Comparison of ENCODE assay signal across 8 mouse cellular contexts in genomic region chr2:155356971-155357591, GRCm38 (mm10). TPM values are rescaled to one million over a fixed set of nuclear protein-coding genes. Genes with fewer than 3 reads are reported as not detected.
A peak's percentile ranks its signal among the peaks of the same experiment; 100 is the strongest.
DNase-seq lines count a peak whose midpoint lies in the region; ATAC-seq and TF ChIP-seq lines count a peak whose summit lies in the region.

Gene Pigu (minus strand): TSS chr2:155357430.

- in situ Hi-C loops in ES-E14 (cut with MboI; ENCODE audit: low sequenced_read_pairs in 2 of 2, unreplicated experiment in 2 of 2): no loop called here

- H3K4me1 ChIP-seq in ES-E14 (ENCODE audit: control insufficient read depth in 2 of 2, insufficient read depth in 2 of 2, low read length in 2 of 2, poor library complexity in 1 of 2): no peaks in the 10 kb centered on the region
- H3K4me1 ChIP-seq in forebrain, embryonic 15.5 days: peaks cover 18% of the 10 kb centered on the region
- H3K4me1 ChIP-seq in lung, adult 2 months (ENCODE audit: control insufficient read depth, insufficient read depth, low read length): peaks cover 4% of the 10 kb centered on the region

- H3K27ac ChIP-seq in ES-E14 (ENCODE audit: insufficient read depth, low read depth, low read length, poor library complexity, severe bottlenecking): no peak within 1 kb of the TSS
- H3K27ac ChIP-seq in forebrain, embryonic 15.5 days (replicated peaks): peak within 1 kb of the TSS; percentile 79

- H3K9ac ChIP-seq in ES-E14 (ENCODE audit: insufficient read depth, low read depth, low read length, poor library complexity, severe bottlenecking): peak within 1 kb of the TSS; percentile 85
- peak within 1 kb of the TSS; percentile 78 for H3K9ac ChIP-seq in forebrain, embryonic 15.5 days (replicated peaks)

- H3K27me3 ChIP-seq in forebrain, embryonic 15.5 days: no peaks in the 10 kb centered on the region

- H3K9me3 ChIP-seq in ES-E14 (ENCODE audit: control insufficient read depth, insufficient read depth, low read depth, low read length): no peaks in the 10 kb centered on the region
- no peaks in the 10 kb centered on the region for H3K9me3 ChIP-seq in forebrain, embryonic 15.5 days

- H3K36me3 ChIP-seq in ES-E14 (ENCODE audit: control insufficient read depth, insufficient read depth, low read length, poor library complexity, severe bottlenecking): no peaks in the 10 kb centered on the region
- H3K36me3 ChIP-seq in forebrain, embryonic 15.5 days: no peaks in the 10 kb centered on the region

- TF ChIP-seq CTCF in lung, adult 2 months (IDR thresholded peaks at IDR 0.05; ENCODE audit: insufficient read depth, low read length): no peak

- under 1% methylated on average over 38 of the region's 38 CpGs for whole genome bisulfite sequencing in forebrain, embryonic 15.5 days
- under 1% methylated on average over 38 of the region's 38 CpGs for WGBS in lung, adult 2 months

- TF ChIP-seq POLR2A in lung, adult 2 months (IDR thresholded peaks at IDR 0.05; ENCODE audit: borderline replicate concordance, extremely low read depth, low read depth, low read length): peak; percentile 63; the same call in 1 of the 2 replicates

- DNase-seq in ES-E14 (ENCODE audit: low read depth, low spot score): peak; percentile 96
- DNase-seq in cerebellum, adult 11-12 months: peak; percentile 93
- DNase-seq in heart, postnatal 25 days (ENCODE audit: low spot score): peak; percentile 84
- DNase-seq in layer of hippocampus, adult 18-20 months (ENCODE audit: low spot score in 2 of 2): peak; percentile 95 to 98
- peak; percentile 91 for DNase-seq in lung, adult 2 months
- peak; percentile 87 to 91 for DNase-seq in thymus, adult 18-20 months

- H3K4me3 ChIP-seq in ES-E14 (ENCODE audit: insufficient read depth in 1 of 2, low read depth in 1 of 2, low read length in 2 of 2, poor library complexity in 1 of 2, severe bottlenecking in 1 of 2): peak within 1 kb of the TSS; percentile 80 to 97
- peak within 1 kb of the TSS; percentile 86 for H3K4me3 ChIP-seq in forebrain, embryonic 15.5 days
- H3K4me3 ChIP-seq in lung, adult 2 months (replicated peaks; ENCODE audit: extremely low read depth, low read depth, low read length): peak within 1 kb of the TSS; percentile 98

- ATAC-seq in forebrain, embryonic 15.5 days (replicated peaks): peak; percentile 99
- ATAC-seq in neutrophil, adult 5-6 weeks (ENCODE audit: extremely low read depth, insufficient number of reproducible peaks, low FRiP score, poor library complexity, severe bottlenecking): peak; percentile 100

- peak within 1 kb of the TSS; percentile 73 for H3K4me2 ChIP-seq in forebrain, embryonic 15.5 days (replicated peaks)

- intact Hi-C loops in heart, postnatal 25 days (cut with DNase I): no loop called here

TF ChIP-seq in ES-E14, 5 proteins besides CTCF, POLR2A, EP300 and RAD21:
- TF ChIP-seq HCFC1 (IDR thresholded peaks at IDR 0.05; ENCODE audit: borderline replicate concordance, insufficient read depth, low read length) (peak; percentile 99), ZNF384 (IDR thresholded peaks at IDR 0.05; ENCODE audit: low read depth, low read length) (no peak), CHD2 (IDR thresholded peaks at IDR 0.05; ENCODE audit: low read depth, low read length) (no peak), MAFK (IDR thresholded peaks at IDR 0.05; ENCODE audit: insufficient read depth, low read depth, low read length) (no peak)

RNA-seq across cellular contexts. Expression of gene Pigu, which starts in this region (rescaled TPM):
- total RNA-seq in ES-E14 (2012; rRNA removed): 26.3 and 39.9 TPM in 2 replicates
- 47.7 and 52.8 TPM in 2 replicates for polyA plus RNA-seq in forebrain, embryonic 15.5 days (2015; fragmentation: Nextera tagmentation; extraction: Ambion mirVana)
- 10 to 100 TPM; 28.4 to 28.7 TPM for total RNA-seq in heart, postnatal 25 days (2021)
- total RNA-seq in layer of hippocampus, adult 18-20 months (2021): 10 to 100 TPM; 27.9 to 29.8 TPM
- polyA plus RNA-seq in lung, adult 2 months (2012; rRNA removed): 33.3 and 42.4 TPM in 2 replicates
- 19.2 and 20.4 TPM in 2 replicates for total RNA-seq in neutrophil, adult 5-6 weeks (2017)
